Mouse (Mus musculus): ENCODE data around the gene Gm15217. TPM values are rescaled to one million over a fixed set of nuclear protein-coding genes. Genes with fewer than 3 reads are reported as not detected.

Gene Gm15217
- total RNA-seq, 1 experiment from 2014 or later = not detected

- peak; percentile 30 for ATAC-seq (replicated peaks; ENCODE audit: low read depth, poor library complexity, severe bottlenecking)
These were observed 11.1 kb downstream of the Gm15217 start, which contains the start of gene Bmp4 for GRCm38 (mm10) chr14:46390249-46390775. Gene Bmp4, minus strand, starts transcription at chr14:46390669.

GRCm38 (mm10) chr14:46391621-46392170, 12.5 kb downstream of the Gm15217 start:
- ATAC-seq (replicated peaks; ENCODE audit: low read depth, poor library complexity, severe bottlenecking) = no peak

GRCm38 (mm10) chr14:46398091-46398695, 19.0 kb downstream of the Gm15217 start:
- 0 out of 2 replicates have a peak, but pooled peaks have one; percentile 29 for ATAC-seq (replicated peaks; ENCODE audit: low read depth, poor library complexity, severe bottlenecking)

GRCm38 (mm10) chr14:46399925-46400324, 20.7 kb downstream of the Gm15217 start:
- ATAC-seq (replicated peaks; ENCODE audit: low read depth, poor library complexity, severe bottlenecking) = no peak

GRCm38 (mm10) chr14:46408319-46408718, 29.1 kb downstream of the Gm15217 start:
- no peak for ATAC-seq (replicated peaks; ENCODE audit: low read depth, poor library complexity, severe bottlenecking)

GRCm38 (mm10) chr14:46409016-46409415, 29.8 kb downstream of the Gm15217 start:
- no peak for ATAC-seq (replicated peaks; ENCODE audit: low read depth, poor library complexity, severe bottlenecking)

- ATAC-seq (replicated peaks; ENCODE audit: low read depth, poor library complexity, severe bottlenecking) = no peak
These were observed 31.4 kb downstream of the Gm15217 start for GRCm38 (mm10) chr14:46410557-46411120.

GRCm38 (mm10) chr14:46412497-46413000, 33.3 kb downstream of the Gm15217 start:
- ATAC-seq (replicated peaks; ENCODE audit: low read depth, poor library complexity, severe bottlenecking) = no peak

- no peak for ATAC-seq (replicated peaks; ENCODE audit: low read depth, poor library complexity, severe bottlenecking)
These were observed 39.3 kb downstream of the Gm15217 start for GRCm38 (mm10) chr14:46418371-46419097.

GRCm38 (mm10) chr14:46419269-46419668, 40.1 kb downstream of the Gm15217 start:
- ATAC-seq (replicated peaks; ENCODE audit: low read depth, poor library complexity, severe bottlenecking) = no peak

GRCm38 (mm10) chr14:46421823-46422222, 42.6 kb downstream of the Gm15217 start:
- ATAC-seq (replicated peaks; ENCODE audit: low read depth, poor library complexity, severe bottlenecking) = no peak

- no peak for ATAC-seq (replicated peaks; ENCODE audit: low read depth, poor library complexity, severe bottlenecking)
These were observed 48.0 kb downstream of the Gm15217 start for GRCm38 (mm10) chr14:46427251-46427650.

- ATAC-seq (replicated peaks; ENCODE audit: low read depth, poor library complexity, severe bottlenecking) = no peak
These were observed 51.0 kb downstream of the Gm15217 start for GRCm38 (mm10) chr14:46430231-46430630.

Other genes starting within 250 kb of the Gm15217 start
- gene Bmp4, start 11.3 kb downstream of the Gm15217 start, total RNA-seq (2017) = not detected in 2 replicates

All from common myeloid progenitor, adult 5-6 weeks (primary cell).